Mouse (Mus musculus) limb, embryonic 12.5 days (tissue): ENCODE results near the gene Aldoc. TPM values are rescaled to one million over a fixed set of nuclear protein-coding genes. Genes with fewer than 3 reads are reported as not detected.

Experiments used
- ATAC-seq: fragments of 200-750 bp; cut with Nextera tagmentation; 2 replicates; pipeline ENCODE4 v1.8.0; 2017; ENCODE audit warnings: low read depth, moderate TSS enrichment; ENCODE audit not compliant: insufficient number of reproducible peaks, insufficient read depth, low FRiP score, low TSS enrichment
- H3K27ac ChIP-seq: fragments of 300-500 bp; sonication (generic); 2 replicates; pipeline ENCODE4 v1.5.1; 2016; ENCODE audit warnings: mild to moderate bottlenecking, moderate library complexity
- H3K27me3 ChIP-seq: fragments of 300-500 bp; sonication (generic); 2 replicates; pipeline ENCODE4 v1.6.1; 2016; ENCODE audit warnings: mild to moderate bottlenecking, moderate library complexity
- H3K36me3 ChIP-seq: fragments of 300-500 bp; sonication (generic); 2 replicates; pipeline ENCODE4 v1.6.1; 2016; ENCODE audit warnings: mild to moderate bottlenecking, moderate library complexity
- H3K4me1 ChIP-seq: fragments of 300-500 bp; sonication (generic); replicated peaks from 2 replicates; pipeline ENCODE4 v1.6.1; 2016
- H3K4me2 ChIP-seq: fragments of 300-500 bp; sonication (generic); 2 replicates; pipeline ENCODE4 v1.6.1; 2016; ENCODE audit warnings: mild to moderate bottlenecking, moderate library complexity
- H3K4me3 ChIP-seq: fragments of 300-500 bp; sonication (generic); replicated peaks from 2 replicates; pipeline ENCODE4 v1.5.1; 2016; ENCODE audit warnings: mild to moderate bottlenecking
- H3K9ac ChIP-seq: fragments of 300-500 bp; sonication (generic); replicated peaks from 2 replicates; pipeline ENCODE4 v1.6.1; 2016; ENCODE audit warnings: mild to moderate bottlenecking, moderate library complexity
- H3K9me3 ChIP-seq: fragments of 300-500 bp; sonication (generic); 2 replicates; pipeline ENCODE4 v1.6.1; 2016; ENCODE audit warnings: mild to moderate bottlenecking, moderate library complexity
- WGBS: fragments of 180-500 bp; shearing (Covaris S2); methylation state at CpG from one replicate; pipeline ENCODE4 v1.1.7; 2016; 5-methylcytosine and 5-hydroxymethylcytosine counted together
- polyA plus RNA-seq: library from polyadenylated mRNA; unstranded; fragments of >200 nt; fragmentation: Nextera tagmentation; extraction: Ambion mirVana; gene quantifications from 2 replicates; pipeline ENCODE4 v1.2.1, GENCODE M21; 2016

Gene Aldoc
- polyA plus RNA-seq, 1 experiment from 2014 or later: 4.0 TPM

GRCm38 (mm10) chr11:78367456-78368225, 44.9 kb downstream of the Aldoc start:
- Histone ChIP-seq H3K4me3 (no peak overlapping the region), H3K27me3 (no peaks in the 10 kb centered on the region), H3K36me3 (no peaks in the 10 kb centered on the region), H3K4me1 (peaks cover 21% of the 10 kb centered on the region), H3K9ac (no peak overlapping the region), H3K27ac (no peak overlapping the region), H3K9me3 (no peaks in the 10 kb centered on the region), H3K4me2 (no peak overlapping the region)
- WGBS: 83% methylated on average over 15 of the region's 15 CpGs
- no peak for ATAC-seq

GRCm38 (mm10) chr11:78370389-78370788, 47.6 kb downstream of the Aldoc start:
- Histone ChIP-seq H3K9ac (no peak overlapping the region), H3K4me3 (no peak overlapping the region), H3K27ac (no peak overlapping the region), H3K9me3 (no peaks in the 10 kb centered on the region), H3K36me3 (no peaks in the 10 kb centered on the region), H3K4me1 (peaks cover 16% of the 10 kb centered on the region; the same call in 1 of the 2 replicates), H3K27me3 (no peaks in the 10 kb centered on the region), H3K4me2 (no peak overlapping the region)
- 56% methylated on average over 1 of the region's 1 CpGs for WGBS
- ATAC-seq: no peak

- Histone ChIP-seq H3K9ac (no peak overlapping the region), H3K4me3 (no peak overlapping the region), H3K4me1 (peaks cover 18% of the 10 kb centered on the region; the same call in 1 of the 2 replicates), H3K36me3 (no peaks in the 10 kb centered on the region), H3K4me2 (no peak overlapping the region), H3K27me3 (no peaks in the 10 kb centered on the region), H3K9me3 (no peaks in the 10 kb centered on the region), H3K27ac (no peak overlapping the region)
- WGBS: 89% methylated on average over 11 of the region's 11 CpGs
- no peak for ATAC-seq
Observed at GRCm38 (mm10) chr11:78371711-78372110, 48.9 kb downstream of the Aldoc start.

GRCm38 (mm10) chr11:78372166-78372565, 49.4 kb downstream of the Aldoc start:
- no peaks in the 10 kb centered on the region for H3K27me3 ChIP-seq
- WGBS: 70% methylated on average over 3 of the region's 3 CpGs
- no peak overlapping the region for H3K4me2 ChIP-seq
- ATAC-seq: no peak
- no peaks in the 10 kb centered on the region for H3K9me3 ChIP-seq
- no peak overlapping the region for H3K4me3 ChIP-seq
- H3K27ac ChIP-seq: no peak overlapping the region
- H3K4me1 ChIP-seq: peaks cover 21% of the 10 kb centered on the region
- H3K9ac ChIP-seq: no peak overlapping the region
- no peaks in the 10 kb centered on the region for H3K36me3 ChIP-seq

GRCm38 (mm10) chr11:78372610-78373009, 49.8 kb downstream of the Aldoc start:
- Histone ChIP-seq H3K36me3 (no peaks in the 10 kb centered on the region), H3K4me2 (no peak overlapping the region), H3K4me1 (peaks cover 25% of the 10 kb centered on the region), H3K27ac (no peak overlapping the region), H3K9ac (no peak overlapping the region), H3K27me3 (no peaks in the 10 kb centered on the region), H3K4me3 (no peak overlapping the region), H3K9me3 (no peaks in the 10 kb centered on the region)
- WGBS: 67% methylated on average over 7 of the region's 7 CpGs
- no peak for ATAC-seq

- Histone ChIP-seq H3K4me1 (peaks cover 34% of the 10 kb centered on the region), H3K27ac (no peak overlapping the region), H3K9ac (no peak overlapping the region; the same call in 1 of the 2 replicates), H3K27me3 (peaks cover 4% of the 10 kb centered on the region), H3K4me2 (no peak overlapping the region), H3K36me3 (no peaks in the 10 kb centered on the region), H3K9me3 (no peaks in the 10 kb centered on the region), H3K4me3 (no peak overlapping the region)
- no peak for ATAC-seq
- 59% methylated on average over 8 of the region's 8 CpGs for WGBS
Observed at GRCm38 (mm10) chr11:78374147-78374546, 51.4 kb downstream of the Aldoc start.

Other genes with a start within 250 kb of the Aldoc start
- 39.2 and 41.0 TPM in 2 replicates for gene Eral1, start 242.6 kb upstream of the Aldoc start, polyA plus RNA-seq
- gene Fam222b, start 228.3 kb upstream of the Aldoc start, polyA plus RNA-seq: 12.7 and 14.5 TPM in 2 replicates
- gene Traf4, start 157.4 kb upstream of the Aldoc start, polyA plus RNA-seq: 115 and 128 TPM in 2 replicates
- gene Nek8, start 146.3 kb upstream of the Aldoc start, polyA plus RNA-seq: 18.3 and 20.4 TPM in 2 replicates
- 11.6 and 11.9 TPM in 2 replicates for gene Tlcd1, start 146.3 kb upstream of the Aldoc start, polyA plus RNA-seq
- 1,381 and 1,432 TPM in 2 replicates for gene Rpl23a, start 139.4 kb upstream of the Aldoc start, polyA plus RNA-seq
- gene Rab34, start 134.5 kb upstream of the Aldoc start, polyA plus RNA-seq: 149 and 157 TPM in 2 replicates
- gene Proca1, start 129.6 kb upstream of the Aldoc start, polyA plus RNA-seq: 1.9 and 2.7 TPM in 2 replicates
- gene Sdf2, start 77.2 kb upstream of the Aldoc start, polyA plus RNA-seq: 49.5 and 54.8 TPM in 2 replicates
- 36.8 and 42.2 TPM in 2 replicates for gene Supt6, start 77.0 kb upstream of the Aldoc start, polyA plus RNA-seq
- gene 2610507B11Rik, start 61.2 kb upstream of the Aldoc start, polyA plus RNA-seq: 79.1 and 81.8 TPM in 2 replicates
- 0.26 and 0.28 TPM in 2 replicates for gene BC030499, start 32.1 kb upstream of the Aldoc start, polyA plus RNA-seq
- gene Spag5, start 21.4 kb upstream of the Aldoc start, polyA plus RNA-seq: 55.3 and 63.6 TPM in 2 replicates
- gene Pigs, start 5.4 kb downstream of the Aldoc start, polyA plus RNA-seq: 68.8 and 72.5 TPM in 2 replicates
- gene Unc119, start 20.5 kb downstream of the Aldoc start, polyA plus RNA-seq: 94.8 and 96.3 TPM in 2 replicates
- not detected in 2 replicates for gene Foxn1, start 63.6 kb downstream of the Aldoc start, polyA plus RNA-seq
- not detected in 2 replicates for gene Slc13a2, start 99.2 kb downstream of the Aldoc start, polyA plus RNA-seq
- gene Slc46a1, start 142.7 kb downstream of the Aldoc start, polyA plus RNA-seq: 15.0 and 17.1 TPM in 2 replicates
- gene Sarm1, start 174.8 kb downstream of the Aldoc start, polyA plus RNA-seq: 2.8 TPM in 2 replicates
- 0.26 and 0.28 TPM in 2 replicates for gene Vtn, start 176.1 kb downstream of the Aldoc start, polyA plus RNA-seq
- not detected in 2 replicates for gene Sebox, start 180.5 kb downstream of the Aldoc start, polyA plus RNA-seq
- gene Tmem199, start 189.2 kb downstream of the Aldoc start, polyA plus RNA-seq: 51.9 and 56.1 TPM in 2 replicates
- 176 and 180 TPM in 2 replicates for gene Poldip2, start 189.2 kb downstream of the Aldoc start, polyA plus RNA-seq
- 70.4 and 72.5 TPM in 2 replicates for gene Tnfaip1, start 213.4 kb downstream of the Aldoc start, polyA plus RNA-seq
- 129 and 132 TPM in 2 replicates for gene Ift20, start 213.4 kb downstream of the Aldoc start, polyA plus RNA-seq
- 63.3 and 63.9 TPM in 2 replicates for gene Tmem97, start 227.8 kb downstream of the Aldoc start, polyA plus RNA-seq